Mouse (Mus musculus) ES-E14 (cell line): ENCODE data around the gene Gpsm2.

Experiments
- CHD2 ChIP-seq: IDR thresholded peaks from 2 replicates; pipeline ENCODE4 v1.6.1; 2014; ENCODE audit warnings: mild to moderate bottlenecking, low read depth, low read length, inconsistent platforms
- HCFC1 ChIP-seq: IDR thresholded peaks from 2 replicates; pipeline ENCODE4 v1.6.1; 2012; ENCODE audit warnings: low read length, inconsistent platforms, borderline replicate concordance; ENCODE audit not compliant: insufficient read depth
- MAFK ChIP-seq: IDR thresholded peaks from 2 replicates; pipeline ENCODE4 v1.6.1; 2014; ENCODE audit warnings: mild to moderate bottlenecking, low read depth, low read length, inconsistent platforms; ENCODE audit not compliant: insufficient read depth

DNA sequence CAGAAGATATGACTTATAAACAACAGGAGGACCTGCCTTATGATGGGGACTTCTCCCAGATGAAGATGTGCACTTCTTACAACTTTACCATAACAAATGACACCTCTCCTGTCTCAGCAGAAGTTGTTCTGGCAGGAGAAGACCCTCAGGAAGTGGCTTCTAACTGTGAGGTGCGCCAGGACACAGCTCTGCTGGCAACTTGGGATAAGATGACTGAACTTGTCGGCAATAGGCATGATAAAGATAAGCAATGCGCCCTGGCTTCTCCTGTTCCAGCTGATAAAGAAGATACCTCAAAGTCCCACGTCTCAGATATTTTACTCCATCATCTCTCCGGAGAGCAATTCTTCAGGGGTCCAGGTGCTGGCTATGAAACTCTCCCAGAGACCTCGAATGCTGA, 29.6 kb upstream of the Gpsm2 start:
- TF ChIP-seq CHD2 (no peak), MAFK (no peak), HCFC1 (no peak)
